Mouse (Mus musculus): ENCODE measurements around the gene Slc19a1.

DNA sequence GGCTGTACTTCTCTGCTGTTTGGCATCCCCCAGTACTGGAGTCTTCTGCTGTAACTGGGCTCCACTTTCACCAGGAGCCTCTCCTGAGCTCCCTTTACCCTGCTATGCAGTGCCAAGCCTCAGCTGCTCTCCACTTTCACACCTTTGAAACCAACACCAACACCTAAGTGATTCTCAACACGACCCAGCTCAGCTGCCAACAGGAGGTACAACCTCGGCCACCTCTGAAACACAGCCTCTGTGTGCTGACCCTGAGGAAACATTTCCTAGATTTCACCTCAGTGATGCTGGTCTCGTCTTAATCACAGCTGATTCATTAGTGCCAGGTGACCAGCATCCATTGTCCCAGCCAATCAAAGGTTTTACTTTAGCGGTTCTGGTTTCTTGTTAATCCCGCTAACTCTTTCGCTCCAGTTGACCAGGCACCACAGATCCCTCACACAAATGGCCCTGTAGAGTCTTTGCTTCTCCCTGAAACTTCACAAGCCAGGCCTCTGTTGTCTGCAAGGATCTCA is 3.2 kb upstream of the Slc19a1 start:
- no peak for TF ChIP-seq POLR2A (IDR thresholded peaks at IDR 0.05; ENCODE audit: borderline replicate concordance, insufficient read depth, low read length)
- no peak for TF ChIP-seq CTCF (IDR thresholded peaks at IDR 0.05; ENCODE audit: borderline replicate concordance, insufficient read depth, low read depth, low read length)

Measured in cerebellum, adult 2 months (tissue).